Mouse (Mus musculus) kidney, adult 18-20 months (tissue): ENCODE measurements at regions not wholly inside any gene's neighbourhood (a gene's known extent, or its start where the extent isn't known, plus 50 kb on each side); places are given as distances from the start of the nearest gene placed in this dataset.
A peak's percentile ranks its signal among the peaks of the same experiment; 100 is the strongest.

Experiments used
- DNase-seq: peaks from one replicate; pipeline ENCODE4 v3.0.0; 2021

- DNase-seq = peak; percentile 91
These were observed 67.5 kb downstream of the Sc5d start for GRCm38 (mm10) chr9:42196552-42196951.

GRCm38 (mm10) chr9:42196110-42196509 lies 67.9 kb downstream of the Sc5d start:
- DNase-seq = no peak

- peak; percentile 59 for DNase-seq
These were observed 68.4 kb downstream of the Sc5d start for GRCm38 (mm10) chr9:42195651-42196050.

- DNase-seq = no peak
These were observed 69.1 kb downstream of the Sc5d start for GRCm38 (mm10) chr9:42194939-42195338.

- no peak for DNase-seq
These were observed 69.9 kb downstream of the Sc5d start for GRCm38 (mm10) chr9:42194176-42194575.

- DNase-seq = no peak
These were observed 69.1 kb upstream of the Sorl1 start for GRCm38 (mm10) chr9:42192967-42193733.

- DNase-seq = no peak
These were observed 63.5 kb upstream of the Sorl1 start for GRCm38 (mm10) chr9:42187371-42188228.

GRCm38 (mm10) chr9:42184104-42184635 lies 60.1 kb upstream of the Sorl1 start:
- no peak for DNase-seq

GRCm38 (mm10) chr9:42183448-42183847 lies 59.4 kb upstream of the Sorl1 start:
- peak; percentile 68 for DNase-seq

- no peak for DNase-seq
These were observed 58.3 kb upstream of the Sorl1 start for GRCm38 (mm10) chr9:42182400-42182799.

GRCm38 (mm10) chr9:42180152-42180551 lies 56.1 kb upstream of the Sorl1 start:
- no peak for DNase-seq

- no peak for DNase-seq
These were observed 54.8 kb upstream of the Sorl1 start for GRCm38 (mm10) chr9:42178759-42179377.

- DNase-seq = no peak
These were observed 50.4 kb upstream of the Sorl1 start for GRCm38 (mm10) chr9:42174349-42174955.
